12 mouse cellular contexts compared by ENCODE assay signal in the genomic region with DNA sequence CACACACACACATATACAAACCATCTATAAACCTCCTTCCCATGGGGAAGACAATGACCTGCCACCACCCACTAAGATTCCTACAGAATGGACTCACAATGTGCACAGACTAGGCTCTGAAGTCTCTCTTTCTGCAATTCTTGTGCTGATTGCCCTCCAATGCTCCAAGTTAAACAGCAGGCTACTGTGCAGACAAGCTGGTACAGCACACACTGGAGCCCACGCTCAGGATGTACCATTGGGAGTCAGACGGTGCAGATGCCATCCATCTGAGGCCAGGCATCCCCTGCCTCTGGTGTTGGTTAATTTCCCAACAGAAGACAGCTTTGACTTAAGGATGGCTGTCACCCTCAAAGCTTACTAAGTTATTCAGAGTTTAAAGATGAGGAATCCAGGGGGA.
DNase-seq lines count a peak whose midpoint lies in the region; ATAC-seq lines count a peak whose summit lies in the region.
"Had no signal": no experiment of that assay in that cellular context is flagged by ENCODE, and none has a peak within 500 bp of the region (broad histone marks: within the 10 kb centered on the region; RNA-seq: fewer than 3 reads in every experiment).

No protein-coding gene starts in this region.

- H3K9ac ChIP-seq in stomach, embryonic 16.5 days (ENCODE audit: low read length): no peak overlapping the region

- no peaks in the 10 kb centered on the region for H3K27me3 ChIP-seq in stomach, embryonic 16.5 days (ENCODE audit: control insufficient read depth, insufficient read depth, low read length)

- no peak overlapping the region for H3K4me2 ChIP-seq in stomach, embryonic 16.5 days (ENCODE audit: low read depth, low read length)
- H3K4me2 ChIP-seq: liver, embryonic 11.5 days had no signal

- intact Hi-C loops in left cerebral cortex, postnatal 10 days (cut with DNase I): no loop called here

- no peak overlapping the region for H3K4me3 ChIP-seq in stomach, embryonic 16.5 days (replicated peaks; ENCODE audit: low read length)

- H3K4me1 ChIP-seq in stomach, embryonic 16.5 days (ENCODE audit: control insufficient read depth, insufficient read depth, low read length): peaks cover 39% of the 10 kb centered on the region

- WGBS in stomach, embryonic 16.5 days: 75% methylated on average over 2 of the region's 2 CpGs

- no peak for ATAC-seq in stomach, embryonic 16.5 days (ENCODE audit: insufficient read depth, low FRiP score)
- ATAC-seq: lung, postnatal 0 days had no signal

- DNase-seq in left cerebral cortex, adult 8-10 months (ENCODE audit: low spot score in 2 of 2): peak; percentile 18 to 28
- no peak for DNase-seq in left cerebral cortex, postnatal 10 days (ENCODE audit: extremely low spot score in 1 of 2, low spot score in 2 of 2)
- peak; percentile 76 for DNase-seq in gonadal fat pad, adult 2 months (ENCODE audit: low read depth)
- peak; percentile 75 for DNase-seq in layer of hippocampus, adult 9-11 months
- no peak for DNase-seq in spleen, postnatal 36 days (ENCODE audit: low spot score in 2 of 2)
- no peak for DNase-seq in kidney, adult 11 months
- DNase-seq in ovary, postnatal 36 days (ENCODE audit: low spot score): no peak
- DNase-seq: cerebellum, adult 18-20 months; gastrocnemius, postnatal 14 days had no signal

- no peaks in the 10 kb centered on the region for H3K9me3 ChIP-seq in stomach, embryonic 16.5 days (replicated peaks; ENCODE audit: control insufficient read depth, low read length)

- no peaks in the 10 kb centered on the region for H3K36me3 ChIP-seq in stomach, embryonic 16.5 days (ENCODE audit: control insufficient read depth, insufficient read depth, low read length)

- peak overlapping the region; percentile 97 for H3K27ac ChIP-seq in stomach, embryonic 16.5 days (ENCODE audit: low read length)

Comparison
In these comparisons a context has a peak if more than half of its experiments do, and no peak if none do; other contexts are left out.
1. DNase-seq: peak in left cerebral cortex, adult 8-10 months (2 of 2), gonadal fat pad, adult 2 months (single experiment) and layer of hippocampus, adult 9-11 months (single experiment); none in left cerebral cortex, postnatal 10 days (0 of 2), spleen, postnatal 36 days (0 of 2), kidney, adult 11 months (single experiment) and ovary, postnatal 36 days (single experiment).